Mouse (Mus musculus) ES-E14 (cell line): ENCODE measurements around the gene Cplane1.

ENCODE experiments used
- HCFC1 ChIP-seq: IDR thresholded peaks from 2 replicates; pipeline ENCODE4 v1.6.1; 2012; ENCODE audit warnings: low read length, inconsistent platforms, borderline replicate concordance; ENCODE audit not compliant: insufficient read depth
- ZC3H11A ChIP-seq: IDR thresholded peaks from 2 replicates; pipeline ENCODE4 v1.6.1; 2012; ENCODE audit warnings: low read depth, mild to moderate bottlenecking, inconsistent platforms, low read length, borderline replicate concordance

DNA sequence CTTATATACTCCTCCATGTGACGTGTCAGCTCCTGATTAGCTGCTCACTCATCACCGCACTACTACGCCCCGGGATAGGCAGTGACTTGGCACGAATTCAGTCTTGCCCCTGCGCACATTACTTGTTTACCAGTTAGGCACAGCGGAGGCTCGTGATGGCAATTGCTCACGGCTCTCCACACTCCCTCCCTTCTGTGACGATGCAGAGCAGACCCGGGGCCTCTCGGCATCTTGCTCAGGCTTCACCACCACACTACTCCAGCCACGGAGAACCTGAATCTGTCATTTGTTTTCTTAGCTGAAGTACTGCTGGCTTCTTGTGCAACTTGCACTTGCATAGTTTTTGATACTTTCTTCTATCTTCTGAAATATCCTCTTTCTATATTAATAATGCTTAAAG lies 45.9 kb downstream of the Cplane1 start:
- TF ChIP-seq ZC3H11A = no peak
- TF ChIP-seq HCFC1 = no peak
